Mouse (Mus musculus) small intestine, adult 2 months (tissue): ENCODE data around the gene Hoxd8.

ENCODE experiments used
- CTCF ChIP-seq: fragments of 200-500 bp; IDR thresholded peaks from 2 replicates; pipeline ENCODE4 v1.5.1; 2012; ENCODE audit warnings: low read depth, mild to moderate bottlenecking, control low read depth, inconsistent platforms, low read length, moderate library complexity, mixed read lengths; ENCODE audit not compliant: insufficient replicate concordance, insufficient read length; ENCODE audit errors: extremely low read depth
- POLR2A ChIP-seq: fragments of 200-500 bp; IDR thresholded peaks from 2 replicates; pipeline ENCODE4 v1.6.1; 2012; ENCODE audit warnings: low read depth, mild to moderate bottlenecking, control low read depth, inconsistent platforms, low read length, moderate library complexity

GRCm38 (mm10) chr2:74682796-74683195 lies 21.6 kb upstream of the Hoxd8 start:
- TF ChIP-seq POLR2A: no peak
- no peak for TF ChIP-seq CTCF
